Mouse (Mus musculus) embryo, embryonic 9.5 days (tissue): ENCODE data around the gene En2.

Experiments
- DNase-seq: peaks from one replicate; pipeline ENCODE4 v3.0.0-alpha.2; 2017; ENCODE audit errors: extremely low spot score

En2 gene

DNA sequence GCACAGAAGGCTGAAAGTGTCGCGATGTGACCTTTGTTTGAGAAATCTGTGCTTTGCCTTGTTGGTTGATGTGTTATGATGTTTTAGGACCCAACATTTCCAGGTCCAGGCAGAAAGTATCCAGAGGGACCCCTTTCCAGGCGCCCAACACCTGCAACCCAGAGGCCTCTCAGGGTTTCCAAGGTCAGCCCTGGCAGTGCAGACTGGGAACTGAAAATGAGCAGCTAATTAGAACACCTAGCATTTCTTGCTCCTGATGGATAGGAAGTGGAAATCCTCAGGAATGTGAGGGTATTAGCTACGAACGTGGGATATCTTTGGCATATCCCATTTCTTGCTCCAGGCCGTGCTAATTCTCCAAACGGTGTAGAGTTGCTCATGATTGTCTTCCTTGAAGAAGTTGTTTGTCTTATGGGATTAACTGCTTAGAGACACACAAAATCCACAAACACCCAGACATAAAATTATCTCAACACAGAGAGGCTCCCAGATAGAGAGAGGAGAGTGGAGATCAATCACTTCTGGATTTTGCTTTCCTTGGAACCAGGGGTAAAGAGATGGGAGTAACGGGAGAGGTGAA, 5.5 kb upstream of the En2 start:
- DNase-seq = peak; percentile 32

DNA sequence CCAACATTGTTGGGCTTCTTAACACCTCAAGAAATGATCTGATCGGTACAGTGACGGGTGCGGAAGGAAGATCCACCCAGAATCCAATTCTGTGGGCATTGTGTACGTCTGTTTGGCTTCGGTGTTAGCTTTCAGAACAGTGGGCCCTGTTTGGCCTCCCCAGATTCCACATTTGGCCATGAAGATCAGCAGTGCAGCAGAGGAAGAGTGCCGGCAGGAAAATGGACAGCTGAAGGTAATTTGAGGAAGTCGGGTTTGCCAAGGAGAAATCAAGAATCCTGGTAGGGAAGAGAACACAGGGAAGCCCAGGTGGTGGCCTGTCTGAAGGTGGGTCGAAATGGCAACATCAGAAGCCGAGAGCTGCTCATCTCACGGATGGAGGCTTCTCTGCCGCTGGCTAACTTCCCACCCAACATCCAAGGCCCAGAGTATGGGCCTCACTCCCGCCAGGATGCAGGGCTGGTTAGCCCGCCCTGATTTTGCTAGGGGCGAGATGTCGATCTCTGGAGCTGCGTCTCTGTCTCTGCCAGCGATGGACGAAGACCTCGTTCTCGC, 4.0 kb upstream of the En2 start:
- DNase-seq = no peak

DNA sequence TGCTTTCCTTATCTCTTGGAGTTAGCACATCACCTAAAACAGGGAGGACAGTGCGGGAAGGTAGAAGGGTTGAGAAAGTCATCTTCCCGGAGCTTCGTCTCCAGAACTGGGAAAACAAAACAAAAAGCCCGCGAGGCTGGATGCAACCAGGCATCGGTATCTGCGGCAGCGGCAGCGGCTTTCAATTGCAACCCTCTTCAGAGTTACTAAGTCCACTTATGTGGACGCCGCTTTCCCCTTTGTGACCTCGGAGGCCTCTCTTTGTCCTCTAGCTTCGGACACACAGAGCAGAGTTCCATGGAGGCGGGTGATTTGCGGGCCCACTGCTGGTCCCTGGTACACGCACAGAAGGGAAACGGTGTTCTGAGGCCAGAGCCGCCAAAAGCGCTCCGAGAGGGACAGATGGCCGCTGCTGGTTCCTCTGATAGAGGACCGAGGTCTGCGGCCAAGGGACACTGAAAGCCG, 3.5 kb upstream of the En2 start:
- DNase-seq = peak; percentile 58

DNA sequence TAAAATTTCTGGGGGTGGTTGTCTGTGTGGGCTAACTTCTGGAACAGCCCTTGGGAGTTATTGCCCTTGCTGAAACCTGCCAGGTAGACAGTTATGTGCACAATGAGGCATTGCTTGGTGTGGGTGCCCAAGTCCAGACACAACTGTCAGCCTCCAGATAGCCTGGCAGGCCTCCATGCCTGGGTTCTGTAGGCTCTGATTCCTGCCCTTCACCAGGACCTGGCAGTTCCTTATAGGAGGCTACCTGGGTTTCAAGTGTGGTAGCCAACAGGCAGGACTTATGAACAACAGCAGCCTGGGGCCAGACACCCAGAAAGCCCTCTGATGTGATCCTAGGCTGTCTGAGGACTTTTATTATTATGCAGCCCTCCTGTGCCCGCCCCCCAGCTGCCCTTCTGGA, 1.6 kb upstream of the En2 start:
- DNase-seq = no peak

DNA sequence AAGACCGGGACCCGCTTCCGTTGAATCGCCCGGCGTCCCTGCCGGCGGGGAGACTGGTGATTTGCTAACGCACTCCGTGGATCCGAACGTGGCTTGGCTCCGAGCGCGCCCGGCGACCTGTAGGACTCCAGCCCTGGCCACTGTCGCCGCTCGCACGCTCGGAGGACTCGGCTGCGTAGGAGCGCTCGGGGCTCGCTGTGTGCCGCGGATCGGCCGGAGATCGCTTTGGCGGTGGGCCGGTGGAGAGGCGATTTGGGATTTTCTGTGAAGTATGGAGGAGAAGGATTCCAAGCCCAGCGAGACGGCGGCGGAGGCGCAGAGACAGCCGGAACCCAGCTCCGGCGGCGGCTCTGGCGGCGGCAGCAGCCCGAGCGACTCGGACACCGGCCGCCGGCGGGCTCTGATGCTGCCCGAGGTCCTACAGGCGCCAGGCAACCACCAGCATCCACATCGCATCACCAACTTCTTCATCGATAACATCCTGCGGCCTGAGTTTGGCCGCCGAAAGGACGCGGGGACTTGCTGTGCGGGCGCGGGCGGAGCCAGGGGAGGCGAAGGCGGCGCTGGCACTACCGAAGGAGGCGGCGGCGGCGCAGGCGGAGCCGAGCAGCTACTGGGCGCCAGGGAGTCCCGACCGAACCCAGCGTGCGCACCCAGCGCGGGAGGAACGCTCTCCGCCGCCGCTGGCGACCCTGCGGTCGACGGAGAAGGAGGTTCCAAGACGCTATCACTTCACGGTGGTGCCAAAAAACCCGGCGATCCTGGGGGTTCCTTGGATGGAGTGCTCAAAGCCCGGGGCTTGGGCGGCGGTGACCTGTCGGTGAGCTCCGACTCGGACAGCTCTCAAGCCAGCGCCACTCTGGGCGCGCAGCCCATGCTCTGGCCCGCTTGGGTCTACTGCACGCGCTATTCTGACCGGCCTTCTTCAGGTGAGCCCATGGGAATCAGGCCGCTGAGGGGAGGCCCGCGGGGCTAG, 1.1 kb downstream of the En2 start:
- DNase-seq = peak; percentile 71

DNA sequence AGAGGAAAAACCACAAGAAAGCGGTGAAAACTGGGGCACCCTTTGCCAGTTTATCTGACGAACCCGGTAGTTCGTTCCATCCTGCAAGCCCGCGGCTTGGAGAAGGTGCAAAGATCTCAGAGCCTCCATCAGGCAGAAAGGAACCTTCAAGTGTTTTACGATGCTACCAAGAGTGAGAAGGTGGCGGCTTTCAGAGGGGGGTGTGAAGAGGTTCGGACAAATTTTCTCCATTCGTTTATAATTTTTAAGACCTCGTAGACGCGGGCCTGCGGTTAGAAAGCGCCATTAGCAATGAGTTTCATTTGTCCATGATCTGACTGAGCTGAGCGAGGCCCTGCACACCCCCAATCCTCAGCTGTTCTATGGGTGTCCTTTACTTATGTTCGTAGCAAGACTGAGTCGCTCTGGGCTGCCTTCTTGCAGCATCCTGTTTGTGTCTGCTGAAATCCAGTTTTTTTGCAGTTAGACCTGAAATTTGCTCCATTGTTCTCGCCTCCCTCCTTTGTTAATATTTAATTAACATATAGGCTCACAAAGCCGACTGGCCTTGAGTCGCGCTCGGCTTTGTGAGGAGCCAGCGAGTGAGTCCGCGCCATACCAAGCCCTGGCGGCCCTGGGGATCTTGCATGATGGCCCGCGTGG, 2.2 kb downstream of the En2 start:
- DNase-seq = peak; percentile 62

DNA sequence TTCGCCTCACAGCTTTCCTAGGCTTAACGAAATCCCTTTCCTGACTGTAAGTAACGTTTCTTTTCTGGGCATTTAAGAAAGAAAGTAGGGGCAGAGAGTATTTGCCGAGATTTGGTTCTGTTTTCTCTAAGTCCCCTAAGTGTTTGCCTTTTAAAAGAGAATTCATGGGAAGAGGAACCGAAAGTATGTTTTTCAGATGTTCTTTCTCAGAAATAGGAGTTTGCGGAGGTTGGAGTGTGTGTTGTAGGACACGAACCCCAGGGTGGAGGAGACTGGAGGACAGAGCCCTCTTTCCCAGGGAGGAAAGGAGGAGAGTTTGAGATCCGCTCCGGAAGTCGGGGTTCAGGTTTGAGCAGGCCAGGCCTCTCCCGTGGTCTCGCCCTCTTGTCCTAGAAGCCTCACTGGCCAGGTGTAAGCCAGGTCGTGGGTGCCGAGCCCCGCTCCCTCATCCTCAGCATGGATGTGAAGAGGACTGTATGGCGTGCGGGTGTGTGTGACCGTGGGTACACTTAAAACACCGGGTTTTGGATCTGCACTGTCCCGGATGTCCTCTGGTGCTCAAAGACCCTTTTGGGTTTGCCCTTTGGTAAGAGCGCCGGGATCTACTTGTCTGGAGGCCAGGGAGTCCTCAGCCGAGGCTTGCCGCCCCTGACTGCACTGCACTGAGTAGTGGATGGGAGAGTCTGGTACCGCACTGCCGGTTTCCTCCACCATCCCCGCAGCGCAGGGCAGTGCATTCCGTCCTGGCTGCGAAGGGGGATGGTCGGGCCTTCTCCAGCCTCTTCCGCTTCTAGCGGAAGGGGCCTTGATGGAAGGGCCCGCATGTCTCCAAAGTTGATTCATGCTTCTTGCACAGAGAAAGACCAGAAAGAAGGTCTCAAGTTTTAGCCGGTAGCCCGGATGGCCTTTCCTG, 3.0 kb downstream of the En2 start:
- DNase-seq = peak; percentile 54

DNA sequence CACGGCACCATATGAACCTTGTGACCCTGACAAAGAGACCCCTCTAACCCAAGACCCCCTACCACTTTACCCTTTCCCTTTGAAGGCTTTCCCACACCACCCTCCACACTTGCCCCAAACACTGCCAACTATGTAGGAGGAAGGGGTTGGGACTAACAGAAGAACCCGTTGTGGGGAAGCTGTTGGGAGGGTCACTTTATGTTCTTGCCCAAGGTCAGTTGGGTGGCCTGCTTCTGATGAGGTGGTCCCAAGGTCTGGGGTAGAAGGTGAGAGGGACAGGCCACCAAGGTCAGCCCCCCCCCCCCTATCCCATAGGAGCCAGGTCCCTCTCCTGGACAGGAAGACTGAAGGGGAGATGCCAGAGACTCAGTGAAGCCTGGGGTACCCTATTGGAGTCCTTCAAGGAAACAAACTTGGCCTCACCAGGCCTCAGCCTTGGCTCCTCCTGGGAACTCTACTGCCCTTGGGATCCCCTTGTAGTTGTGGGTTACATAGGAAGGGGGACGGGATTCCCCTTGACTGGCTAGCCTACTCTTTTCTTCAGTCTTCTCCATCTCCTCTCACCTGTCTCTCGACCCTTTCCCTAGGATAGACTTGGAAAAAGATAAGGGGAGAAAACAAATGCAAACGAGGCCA, 3.8 kb downstream of the En2 start:
- peak; percentile 38 for DNase-seq

DNA sequence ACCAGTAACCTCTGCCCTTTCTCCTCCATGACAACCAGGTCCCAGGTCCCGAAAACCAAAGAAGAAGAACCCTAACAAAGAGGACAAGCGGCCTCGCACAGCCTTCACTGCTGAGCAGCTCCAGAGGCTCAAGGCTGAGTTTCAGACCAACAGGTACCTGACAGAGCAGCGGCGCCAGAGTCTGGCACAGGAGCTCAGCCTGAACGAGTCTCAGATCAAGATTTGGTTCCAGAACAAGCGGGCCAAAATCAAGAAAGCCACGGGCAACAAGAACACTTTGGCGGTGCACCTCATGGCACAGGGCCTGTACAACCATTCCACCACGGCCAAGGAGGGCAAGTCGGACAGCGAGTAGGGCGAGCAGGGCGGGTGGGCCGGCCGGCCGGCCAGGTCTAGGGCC, 4.6 kb downstream of the En2 start:
- DNase-seq = peak; percentile 35

DNA sequence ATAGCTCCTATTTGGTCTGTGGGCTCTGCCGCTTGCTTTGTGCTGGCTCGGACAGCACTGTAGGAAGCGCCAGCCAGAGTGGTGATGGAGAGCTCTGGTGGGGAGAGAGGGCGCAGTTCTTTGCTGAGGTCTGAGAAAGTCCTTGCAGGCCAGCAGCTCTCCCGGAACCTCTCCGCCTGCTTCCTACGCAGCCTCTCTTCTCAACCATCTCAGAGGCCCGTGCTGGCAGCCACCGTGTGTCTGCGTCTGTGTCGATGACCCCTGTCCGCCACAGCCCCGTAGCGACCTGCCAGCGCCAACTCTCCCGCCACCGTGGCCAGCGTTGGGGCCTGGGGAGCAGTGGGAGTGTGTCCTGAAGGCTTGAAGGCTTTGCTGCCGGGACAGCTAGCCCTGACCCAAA, 5.4 kb downstream of the En2 start:
- peak; percentile 66 for DNase-seq

DNA sequence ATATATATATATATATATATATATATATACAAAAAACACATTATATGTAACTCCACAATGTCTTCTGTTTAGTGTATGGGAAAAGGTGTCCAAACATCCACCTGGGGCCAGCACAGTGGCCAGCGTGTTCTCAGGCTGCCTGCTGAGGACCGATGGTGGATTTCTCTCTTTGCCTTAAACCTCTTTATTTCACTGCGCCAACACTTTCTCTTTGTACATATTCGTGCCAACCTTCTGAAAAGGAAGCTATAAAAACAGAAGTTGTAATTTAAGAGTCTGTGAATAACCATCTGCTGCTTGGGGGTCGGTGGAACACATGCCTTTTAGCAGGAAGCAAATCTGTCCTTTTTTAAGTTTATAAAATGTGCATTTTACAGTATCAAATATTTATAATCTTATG, 6.2 kb downstream of the En2 start:
- no peak for DNase-seq

DNA sequence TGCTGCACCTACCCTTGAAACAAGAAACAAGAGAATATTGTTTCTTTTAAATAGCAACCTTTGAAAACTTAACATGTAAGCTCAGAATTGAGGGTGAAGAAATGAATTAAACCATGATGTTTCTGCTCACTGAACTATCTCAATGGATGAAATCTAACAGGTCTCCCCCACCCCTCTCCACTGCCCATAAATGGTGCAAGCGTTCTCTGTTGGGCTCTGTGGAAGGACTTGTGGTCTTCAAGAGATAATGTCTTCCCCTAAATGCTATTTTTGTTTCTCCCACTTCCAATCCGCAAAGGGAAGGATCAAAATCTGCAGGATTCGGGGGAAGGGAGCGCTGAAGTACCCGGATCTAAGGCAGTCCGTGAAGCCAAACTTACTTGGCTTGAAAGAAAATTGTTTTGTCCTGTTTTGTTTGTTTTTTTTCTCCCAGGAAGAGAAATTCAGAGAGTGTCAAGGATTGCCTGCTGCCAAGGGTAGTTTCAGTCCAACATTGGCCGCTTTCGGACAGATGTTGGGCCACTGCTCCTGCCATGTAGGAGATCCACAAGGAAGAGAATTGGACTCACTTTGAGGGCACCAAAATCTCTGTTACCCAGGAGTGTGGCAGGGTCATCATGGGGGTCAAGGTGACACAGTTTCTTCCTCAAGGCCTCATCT, 6.9 kb downstream of the En2 start:
- peak; percentile 35 for DNase-seq

DNA sequence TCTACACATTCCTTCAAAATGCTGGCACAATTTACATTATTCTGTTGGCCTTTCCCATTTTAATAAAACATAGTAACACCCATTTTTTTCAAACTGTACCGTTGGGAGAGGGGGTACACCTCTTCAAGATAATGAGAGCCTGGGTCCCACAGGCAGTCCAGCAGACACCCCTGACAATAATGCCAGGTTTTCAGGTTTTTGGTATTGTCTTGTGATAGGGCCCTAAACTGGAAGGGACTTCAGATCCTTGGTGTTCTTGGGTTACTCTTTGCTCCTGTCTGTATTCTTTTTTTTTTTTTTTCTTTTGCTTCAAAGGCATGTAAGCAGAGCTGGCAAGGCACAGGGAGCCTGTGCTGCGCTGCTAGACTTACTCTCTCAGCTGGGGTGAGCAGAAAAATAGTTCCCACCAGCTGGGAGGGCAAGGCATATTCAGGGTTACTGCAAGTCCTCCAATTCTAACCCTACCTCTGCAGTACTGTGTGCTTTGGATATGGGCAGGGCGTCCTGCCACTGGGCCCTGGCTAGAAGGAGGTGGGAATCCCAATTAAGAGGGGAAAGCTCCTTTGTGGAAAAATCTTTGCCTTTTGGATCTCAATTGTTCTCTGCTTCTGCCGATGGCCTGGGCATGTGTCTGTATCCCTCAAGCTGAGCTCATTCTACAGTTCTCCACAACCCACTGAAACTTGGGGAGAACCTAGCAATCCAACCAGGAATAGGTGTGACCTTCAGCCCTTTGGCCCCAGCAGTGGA, 7.6 kb downstream of the En2 start:
- peak; percentile 7 for DNase-seq

DNA sequence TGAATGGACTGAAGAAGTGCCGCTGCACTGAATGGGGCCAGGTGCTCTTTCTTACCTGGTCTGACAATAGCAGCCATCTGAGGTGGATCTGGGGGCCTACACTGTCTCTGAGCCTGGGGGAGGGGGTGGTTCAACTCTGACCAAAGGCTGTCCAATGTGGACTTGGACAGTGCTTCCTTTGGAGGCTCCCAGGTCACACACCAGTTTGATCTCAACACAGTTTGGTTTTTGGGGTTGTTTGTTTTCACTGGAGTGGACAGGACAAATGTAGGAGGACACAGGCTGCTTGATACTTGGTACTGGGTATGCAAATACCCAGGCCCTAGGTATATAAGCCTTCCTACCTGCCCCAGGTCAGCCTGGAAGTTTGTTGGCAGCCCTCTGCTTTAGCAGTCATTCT, 8.2 kb downstream of the En2 start:
- peak; percentile 8 for DNase-seq

DNA sequence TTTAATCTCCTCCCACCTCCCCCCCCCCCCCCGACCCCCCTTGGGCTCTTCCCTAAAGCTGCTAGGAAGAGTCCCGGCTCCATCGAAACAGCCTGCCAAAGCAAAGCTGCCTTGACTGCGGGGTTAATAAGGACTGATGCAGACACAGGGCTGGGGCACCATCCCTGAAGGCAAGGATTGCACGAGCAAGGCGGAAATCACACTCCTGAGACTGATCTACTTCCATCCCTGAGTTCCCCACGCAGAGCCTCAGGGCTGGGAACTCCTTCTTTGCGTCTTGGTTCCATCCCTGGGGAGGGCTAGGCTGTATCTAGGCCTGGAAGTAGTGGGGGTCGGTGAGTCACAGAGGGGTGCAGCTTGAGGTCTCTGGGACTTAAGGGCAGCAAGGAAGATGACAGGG, 8.6 kb downstream of the En2 start:
- DNase-seq = peak; percentile 27

DNA sequence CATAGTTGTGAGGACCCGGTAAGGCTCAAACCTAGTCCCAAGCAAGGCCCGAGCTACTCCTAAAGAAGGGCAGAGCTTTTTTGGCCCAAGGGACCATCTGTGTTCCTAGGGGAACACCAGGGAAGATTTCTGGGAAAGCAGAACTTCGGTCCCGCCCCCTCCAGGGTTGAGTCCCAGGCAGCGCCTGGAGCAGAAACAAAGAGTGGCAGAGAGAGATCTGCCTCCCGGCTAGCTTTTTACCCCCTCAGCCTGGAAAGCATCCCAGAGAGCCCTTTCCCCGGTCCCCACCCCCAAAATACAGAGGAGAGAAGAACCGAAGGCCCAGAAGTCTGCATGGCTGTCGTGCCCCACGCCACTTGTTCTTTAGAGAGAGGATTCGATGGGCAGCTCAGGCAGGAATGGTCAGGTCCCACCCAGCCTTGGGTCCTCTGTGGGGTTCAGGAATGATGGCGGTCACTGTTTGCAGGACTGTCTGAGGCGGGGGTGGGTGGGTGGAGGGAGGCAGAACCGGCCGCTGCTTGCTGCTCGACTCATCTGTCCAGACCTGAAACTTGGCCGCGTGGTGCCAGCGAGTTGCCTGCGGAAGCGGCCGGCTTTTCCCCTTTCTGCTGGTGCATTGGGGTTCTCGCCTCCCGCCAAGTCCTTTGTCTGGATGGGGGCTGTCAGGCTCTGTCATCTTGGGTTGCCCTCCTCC, 9.5 kb downstream of the En2 start:
- peak; percentile 64 for DNase-seq

DNA sequence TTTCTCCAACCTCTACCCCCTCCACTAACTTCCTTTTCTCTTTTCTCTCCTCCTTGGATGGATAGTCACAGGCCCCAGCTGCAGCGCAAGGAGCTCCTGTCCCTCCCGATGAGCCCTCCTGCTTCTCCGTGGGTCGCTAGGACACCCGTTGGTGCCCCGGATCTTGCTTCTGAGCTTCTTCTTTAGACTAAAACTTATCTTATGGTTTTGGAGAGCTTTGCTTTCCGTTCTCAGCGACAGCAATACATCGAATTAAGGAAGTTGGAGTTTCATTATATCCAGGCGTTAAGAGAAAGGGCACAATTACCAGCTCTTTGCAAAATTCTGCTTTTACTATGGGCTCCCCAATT, 10.1 kb downstream of the En2 start:
- DNase-seq = no peak

DNA sequence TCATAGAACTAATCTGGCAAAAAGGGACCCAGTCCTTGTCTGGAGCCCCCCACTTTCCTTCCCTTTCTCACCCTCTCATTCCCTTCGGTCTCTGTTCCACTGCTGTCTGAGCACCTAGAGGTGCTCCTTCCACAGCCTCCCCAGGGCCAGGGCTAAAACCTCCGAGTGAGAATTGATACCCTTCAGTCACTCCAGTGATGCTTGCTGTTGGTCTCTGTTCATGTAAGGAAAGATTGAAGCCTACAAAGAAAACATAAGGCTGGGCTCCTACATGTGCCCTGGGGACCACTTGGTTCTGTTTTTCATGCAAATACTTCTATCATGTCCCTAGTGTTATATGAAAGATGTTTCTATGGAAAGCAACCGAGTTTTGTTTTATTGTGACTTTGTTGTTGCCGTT, 10.5 kb downstream of the En2 start:
- peak; percentile 10 for DNase-seq

DNA sequence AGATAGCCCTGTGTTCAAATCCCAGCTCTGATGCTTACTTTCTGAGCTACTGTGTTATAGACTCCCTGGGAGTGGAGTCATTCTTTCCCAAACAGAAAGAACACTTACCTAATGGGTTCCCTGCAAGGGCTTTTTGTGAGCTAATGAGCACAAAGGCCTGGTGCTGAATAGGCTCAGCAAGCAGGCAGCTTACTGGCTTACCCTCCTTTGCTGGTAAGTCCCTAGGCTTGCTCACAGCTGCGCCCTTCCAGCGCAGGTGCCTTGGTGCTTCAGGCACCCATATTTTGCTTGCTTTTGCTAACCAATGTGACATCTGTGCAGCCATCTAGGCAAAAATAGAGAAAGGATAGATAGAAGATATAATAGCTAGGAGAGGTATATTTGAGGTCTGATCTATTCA, 11.1 kb downstream of the En2 start:
- peak; percentile 23 for DNase-seq
